Mouse (Mus musculus): ENCODE data around the gene Galnt6. TPM values are rescaled to one million over a fixed set of nuclear protein-coding genes. Genes with fewer than 3 reads are reported as not detected.

Gene Galnt6
- total RNA-seq, 2 experiments from 2014 or later: 0.17 to 0.20 TPM

- DNase-seq: no peak
- intact Hi-C loops (cut with DNase I): no loop called here
These were observed 41.7 kb downstream of the Galnt6 start, which contains the start of gene Cela1 for GRCm38 (mm10) chr15:100687430-100687971. Gene Cela1, minus strand, starts transcription at chr15:100687921.

- DNase-seq: no peak
- intact Hi-C loops (cut with DNase I): no loop called here
These were observed 42.2 kb downstream of the Galnt6 start for GRCm38 (mm10) chr15:100686989-100687388.

GRCm38 (mm10) chr15:100686434-100686833, 42.7 kb downstream of the Galnt6 start:
- intact Hi-C loops (cut with DNase I): no loop called here
- DNase-seq: no peak

- intact Hi-C loops (cut with DNase I): no loop called here
- DNase-seq: no peak
These were observed 43.3 kb downstream of the Galnt6 start for GRCm38 (mm10) chr15:100685849-100686248.

- DNase-seq: no peak
- intact Hi-C loops (cut with DNase I): no loop called here
These were observed 43.9 kb downstream of the Galnt6 start for GRCm38 (mm10) chr15:100685255-100685654.

GRCm38 (mm10) chr15:100684450-100684849, 44.7 kb downstream of the Galnt6 start:
- intact Hi-C loops (cut with DNase I): loop anchor here (5.0 kb wide), 3 partner anchors 72 to 217 kb away; partner anchors contain the start of gene Letmd1

GRCm38 (mm10) chr15:100683041-100683440, 46.1 kb downstream of the Galnt6 start:
- intact Hi-C loops (cut with DNase I): loop anchor here (5.0 kb wide), 3 partner anchors 71 to 216 kb away; partner anchors contain the start of gene Letmd1
- DNase-seq: peak; percentile 55 to 65

More at GRCm38 (mm10) chr15:100684450-100684849, 44.7 kb downstream of the Galnt6 start:
- DNase-seq: no peak

GRCm38 (mm10) chr15:100681770-100682169, 47.4 kb downstream of the Galnt6 start:
- intact Hi-C loops (cut with DNase I): loop anchor here (5.0 kb wide), 3 partner anchors 69 to 214 kb away; partner anchors contain the start of gene Letmd1
- no peak for DNase-seq

GRCm38 (mm10) chr15:100680381-100680780, 48.8 kb downstream of the Galnt6 start:
- DNase-seq: no peak
- intact Hi-C loops (cut with DNase I): loop anchor here (5.0 kb wide), 3 partner anchors 68 to 213 kb away; partner anchors contain the start of gene Letmd1

- DNase-seq: no peak
- intact Hi-C loops (cut with DNase I): no loop called here
These were observed 50.2 kb downstream of the Galnt6 start for GRCm38 (mm10) chr15:100679005-100679404.

- intact Hi-C loops (cut with DNase I): no loop called here
- DNase-seq: no peak
These were observed 50.6 kb downstream of the Galnt6 start for GRCm38 (mm10) chr15:100678581-100678980.

- intact Hi-C loops (cut with DNase I): no loop called here
- DNase-seq: no peak
These were observed 51.5 kb downstream of the Galnt6 start for GRCm38 (mm10) chr15:100677675-100678074.

GRCm38 (mm10) chr15:100676521-100676920, 52.7 kb downstream of the Galnt6 start:
- intact Hi-C loops (cut with DNase I): no loop called here
- DNase-seq: no peak

- DNase-seq: no peak
- intact Hi-C loops (cut with DNase I): no loop called here
These were observed 53.7 kb downstream of the Galnt6 start for GRCm38 (mm10) chr15:100675486-100675885.

- intact Hi-C loops (cut with DNase I): no loop called here
- no peak for DNase-seq
These were observed 54.6 kb downstream of the Galnt6 start for GRCm38 (mm10) chr15:100674566-100674965.

GRCm38 (mm10) chr15:100673585-100674391, 55.4 kb downstream of the Galnt6 start:
- no peak for DNase-seq
- intact Hi-C loops (cut with DNase I): no loop called here

GRCm38 (mm10) chr15:100670833-100671232, 58.3 kb downstream of the Galnt6 start:
- intact Hi-C loops (cut with DNase I): no loop called here
- DNase-seq: no peak

GRCm38 (mm10) chr15:100670004-100670403, 59.2 kb downstream of the Galnt6 start:
- DNase-seq: no peak
- intact Hi-C loops (cut with DNase I): no loop called here

- no peak for DNase-seq
- intact Hi-C loops (cut with DNase I): no loop called here
These were observed 59.8 kb downstream of the Galnt6 start, which contains the start of gene Bin2 for GRCm38 (mm10) chr15:100669337-100669736. Gene Bin2, minus strand, starts transcription at chr15:100669553.

- intact Hi-C loops (cut with DNase I): no loop called here
- DNase-seq: no peak
These were observed 61.2 kb downstream of the Galnt6 start for GRCm38 (mm10) chr15:100667871-100668545.

- intact Hi-C loops (cut with DNase I): no loop called here
These were observed 61.8 kb downstream of the Galnt6 start for GRCm38 (mm10) chr15:100667420-100667819.

More at GRCm38 (mm10) chr15:100667420-100667819, 61.8 kb downstream of the Galnt6 start:
- no peak for DNase-seq
